ENCODE assay signal across 8 mouse cellular contexts in the genomic region with DNA sequence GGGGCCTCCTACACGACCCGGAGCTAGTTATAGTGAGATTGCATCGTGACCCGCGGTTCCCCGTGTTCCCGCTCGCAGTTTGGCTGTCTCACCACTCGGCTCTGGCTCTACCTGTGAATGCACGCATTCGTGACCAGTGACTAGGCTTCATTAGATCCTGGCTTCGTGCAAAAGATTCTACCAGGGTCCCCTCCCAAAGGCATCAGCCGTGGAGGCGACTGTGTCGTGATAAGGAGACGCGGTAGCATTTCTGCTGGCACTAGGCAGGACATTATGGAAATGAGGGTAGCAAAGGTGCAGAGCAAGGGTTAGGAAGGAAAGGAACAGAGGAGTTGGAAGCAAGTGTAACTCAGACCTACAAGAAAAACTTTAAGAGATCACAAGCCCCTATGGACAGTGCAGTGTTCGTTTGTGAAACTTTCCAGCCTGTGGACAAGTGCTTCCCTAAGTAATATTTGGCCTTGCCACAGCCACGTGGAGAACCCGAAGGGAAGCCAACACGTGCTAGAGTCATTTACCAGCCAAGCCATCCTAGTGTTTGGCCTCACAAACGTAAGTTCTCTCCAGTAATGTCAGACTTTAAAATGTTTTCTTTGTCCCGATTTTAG. TPM values are rescaled to one million over a fixed set of nuclear protein-coding genes. Genes with fewer than 3 reads are reported as not detected.
DNase-seq lines count a peak whose midpoint lies in the region; ATAC-seq and TF ChIP-seq lines count a peak whose summit lies in the region.

No protein-coding gene starts in this region.

- ATAC-seq in erythroblast, adult 5-6 weeks (replicated peaks; ENCODE audit: low FRiP score, poor library complexity, severe bottlenecking) = no peak; the same call in 1 of the 2 replicates
- ATAC-seq in embryonic facial prominence, embryonic 13.5 days (ENCODE audit: insufficient number of reproducible peaks, insufficient read depth, low FRiP score, low TSS enrichment, low read depth) = peak; percentile 1; the same call in 1 of the 2 replicates
- ATAC-seq in hindbrain, embryonic 12.5 days (ENCODE audit: low FRiP score) = peak; percentile 17
- ATAC-seq in liver, embryonic 16.5 days (ENCODE audit: low read depth) = peak; percentile 13
- no peak for ATAC-seq in stomach, embryonic 16.5 days (ENCODE audit: insufficient read depth, low FRiP score)

- no peak for DNase-seq in layer of hippocampus, adult 9-11 months

- H3K4me3 ChIP-seq in erythroblast, embryonic 14.5 days (replicated peaks) = peak overlapping the region; percentile 84
- peak overlapping the region; percentile 90 for H3K4me3 ChIP-seq in E14TG2a.4 (replicated peaks; ENCODE audit: low read length)
- peak overlapping the region; percentile 57 for H3K4me3 ChIP-seq in embryonic facial prominence, embryonic 13.5 days
- H3K4me3 ChIP-seq in hindbrain, embryonic 12.5 days = peak overlapping the region; percentile 50
- H3K4me3 ChIP-seq in liver, embryonic 16.5 days (ENCODE audit: low read depth, low read length) = peak overlapping the region; percentile 72
- peak overlapping the region; percentile 64 for H3K4me3 ChIP-seq in stomach, embryonic 16.5 days (replicated peaks; ENCODE audit: low read length)

- H3K9me3 ChIP-seq in erythroblast, embryonic 14.5 days (ENCODE audit: control insufficient read depth, low read length) = peaks cover 7% of the 10 kb centered on the region; the same call in 1 of the 2 replicates
- no peaks in the 10 kb centered on the region for H3K9me3 ChIP-seq in E14TG2a.4 (ENCODE audit: low read length)
- H3K9me3 ChIP-seq in embryonic facial prominence, embryonic 13.5 days = no peaks in the 10 kb centered on the region
- H3K9me3 ChIP-seq in hindbrain, embryonic 12.5 days (replicated peaks) = no peaks in the 10 kb centered on the region
- no peaks in the 10 kb centered on the region for H3K9me3 ChIP-seq in liver, embryonic 16.5 days (replicated peaks; ENCODE audit: control insufficient read depth, low read length)
- no peaks in the 10 kb centered on the region for H3K9me3 ChIP-seq in stomach, embryonic 16.5 days (replicated peaks; ENCODE audit: control insufficient read depth, low read length)

- H3K36me3 ChIP-seq in erythroblast, embryonic 14.5 days (ENCODE audit: control insufficient read depth) = peaks cover 34% of the 10 kb centered on the region
- peaks cover 40% of the 10 kb centered on the region for H3K36me3 ChIP-seq in E14TG2a.4 (ENCODE audit: insufficient read depth, low read length)
- peaks cover 12% of the 10 kb centered on the region for H3K36me3 ChIP-seq in embryonic facial prominence, embryonic 13.5 days
- H3K36me3 ChIP-seq in hindbrain, embryonic 12.5 days = peaks cover 6% of the 10 kb centered on the region; the same call in 1 of the 2 replicates
- peaks cover 3% of the 10 kb centered on the region; the same call in 1 of the 2 replicates for H3K36me3 ChIP-seq in liver, embryonic 16.5 days (ENCODE audit: control insufficient read depth, insufficient read depth)
- H3K36me3 ChIP-seq in stomach, embryonic 16.5 days (ENCODE audit: control insufficient read depth, insufficient read depth, low read length) = peaks cover 2% of the 10 kb centered on the region; the same call in 1 of the 2 replicates

- no peaks in the 10 kb centered on the region for H3K27me3 ChIP-seq in erythroblast, embryonic 14.5 days (ENCODE audit: control insufficient read depth)
- H3K27me3 ChIP-seq in E14TG2a.4 (ENCODE audit: insufficient read depth, low read length) = no peaks in the 10 kb centered on the region
- H3K27me3 ChIP-seq in embryonic facial prominence, embryonic 13.5 days = no peaks in the 10 kb centered on the region
- no peaks in the 10 kb centered on the region for H3K27me3 ChIP-seq in hindbrain, embryonic 12.5 days
- H3K27me3 ChIP-seq in liver, embryonic 16.5 days (ENCODE audit: control insufficient read depth, insufficient read depth, low read depth, low read length) = no peaks in the 10 kb centered on the region
- H3K27me3 ChIP-seq in stomach, embryonic 16.5 days (ENCODE audit: control insufficient read depth, insufficient read depth, low read length) = no peaks in the 10 kb centered on the region

- peak overlapping the region; percentile 60 for H3K4me2 ChIP-seq in embryonic facial prominence, embryonic 13.5 days
- peak overlapping the region; percentile 55 for H3K4me2 ChIP-seq in hindbrain, embryonic 12.5 days (replicated peaks)
- peak overlapping the region; percentile 78 for H3K4me2 ChIP-seq in liver, embryonic 16.5 days (ENCODE audit: low read depth, low read length)
- H3K4me2 ChIP-seq in stomach, embryonic 16.5 days (ENCODE audit: low read depth, low read length) = peak overlapping the region; percentile 58

- H3K27ac ChIP-seq in embryonic facial prominence, embryonic 13.5 days = peak overlapping the region; percentile 73; the same call in 1 of the 2 replicates
- no peak overlapping the region; the same call in 1 of the 2 replicates for H3K27ac ChIP-seq in hindbrain, embryonic 12.5 days
- H3K27ac ChIP-seq in liver, embryonic 16.5 days (ENCODE audit: low read length) = peak overlapping the region; percentile 80
- H3K27ac ChIP-seq in stomach, embryonic 16.5 days (ENCODE audit: low read length) = peak overlapping the region; percentile 71

- TF ChIP-seq CTCF in E14TG2a.4 (conservative IDR thresholded peaks at IDR 0.05; ENCODE audit: low read length) = no peak

- peaks cover 19% of the 10 kb centered on the region for H3K4me1 ChIP-seq in erythroblast, embryonic 14.5 days (ENCODE audit: control insufficient read depth)
- H3K4me1 ChIP-seq in E14TG2a.4 (replicated peaks; ENCODE audit: low read depth, low read length) = peaks cover 21% of the 10 kb centered on the region
- H3K4me1 ChIP-seq in embryonic facial prominence, embryonic 13.5 days = no peaks in the 10 kb centered on the region
- H3K4me1 ChIP-seq in hindbrain, embryonic 12.5 days = 0 out of 2 replicates have a peak, but pooled peaks cover 3% of the 10 kb centered on the region
- H3K4me1 ChIP-seq in liver, embryonic 16.5 days (ENCODE audit: control insufficient read depth, low read depth, low read length) = no peaks in the 10 kb centered on the region
- no peaks in the 10 kb centered on the region for H3K4me1 ChIP-seq in stomach, embryonic 16.5 days (ENCODE audit: control insufficient read depth, insufficient read depth, low read length)

- 20% methylated on average over 23 of the region's 23 CpGs for WGBS in embryonic facial prominence, embryonic 13.5 days
- WGBS in hindbrain, embryonic 12.5 days = 24% methylated on average over 23 of the region's 23 CpGs
- WGBS in liver, embryonic 16.5 days (ENCODE audit: insufficient replicate concordance) = 23% methylated on average over 23 of the region's 23 CpGs
- 19% methylated on average over 23 of the region's 23 CpGs for WGBS in stomach, embryonic 16.5 days

- peak overlapping the region; percentile 73 for H3K9ac ChIP-seq in embryonic facial prominence, embryonic 13.5 days
- H3K9ac ChIP-seq in hindbrain, embryonic 12.5 days = peak overlapping the region; percentile 59
- peak overlapping the region; percentile 70 for H3K9ac ChIP-seq in liver, embryonic 16.5 days (ENCODE audit: low read depth, low read length)
- H3K9ac ChIP-seq in stomach, embryonic 16.5 days (ENCODE audit: low read length) = peak overlapping the region; percentile 74

RNA-seq across cellular contexts. Expression of a gene that starts 0.6 kb away (rescaled TPM):
- polyA plus RNA-seq in erythroblast, embryonic 14.5 days (2012) = 0.63 and 1.1 TPM in 2 replicates
- total RNA-seq in erythroblast, adult 5-6 weeks (2015; ENCODE audit: low replicate concordance) = 30.6 and 34.5 TPM in 2 replicates
- 64.7 and 81.0 TPM in 2 replicates for total RNA-seq in erythroblast, adult 5-6 weeks (2017; ENCODE audit: low replicate concordance)
- 149 and 158 TPM in 2 replicates for polyA plus RNA-seq in embryonic facial prominence, embryonic 13.5 days (2015; fragmentation: Nextera tagmentation; extraction: Ambion mirVana)
- polyA plus RNA-seq in hindbrain, embryonic 12.5 days (2016; fragmentation: Nextera tagmentation; extraction: Ambion mirVana) = 79.3 and 82.7 TPM in 2 replicates
- 60.2 and 67.1 TPM in 2 replicates for polyA plus RNA-seq in liver, embryonic 16.5 days (2015; fragmentation: Nextera tagmentation; extraction: Ambion mirVana)
- 98.7 and 111 TPM in 2 replicates for polyA plus RNA-seq in stomach, embryonic 16.5 days (2015; fragmentation: Nextera tagmentation; extraction: Ambion mirVana)

RNA-seq across cellular contexts. Expression of a gene that starts 11.0 kb away (rescaled TPM):
- polyA plus RNA-seq in erythroblast, embryonic 14.5 days (2012) = 0.06 TPM in 1 of 2 replicates, not detected in the other
- total RNA-seq in erythroblast, adult 5-6 weeks (2015; ENCODE audit: low replicate concordance) = 15.0 and 24.4 TPM in 2 replicates
- 9.6 and 9.8 TPM in 2 replicates for total RNA-seq in erythroblast, adult 5-6 weeks (2017; ENCODE audit: low replicate concordance)
- polyA plus RNA-seq in embryonic facial prominence, embryonic 13.5 days (2015; fragmentation: Nextera tagmentation; extraction: Ambion mirVana) = 1.5 and 2.0 TPM in 2 replicates
- polyA plus RNA-seq in hindbrain, embryonic 12.5 days (2016; fragmentation: Nextera tagmentation; extraction: Ambion mirVana) = 1.2 and 1.7 TPM in 2 replicates
- polyA plus RNA-seq in liver, embryonic 16.5 days (2015; fragmentation: Nextera tagmentation; extraction: Ambion mirVana) = 1.4 TPM in 2 replicates
- 3.4 TPM in 2 replicates for polyA plus RNA-seq in stomach, embryonic 16.5 days (2015; fragmentation: Nextera tagmentation; extraction: Ambion mirVana)

RNA-seq across cellular contexts. Expression of a gene that starts 34.5 kb away (rescaled TPM):
- polyA plus RNA-seq in erythroblast, embryonic 14.5 days (2012) = 5.3 and 6.7 TPM in 2 replicates
- total RNA-seq in erythroblast, adult 5-6 weeks (2015; ENCODE audit: low replicate concordance) = 310 and 311 TPM in 2 replicates
- total RNA-seq in erythroblast, adult 5-6 weeks (2017; ENCODE audit: low replicate concordance) = 386 and 717 TPM in 2 replicates
- 50.2 and 52.9 TPM in 2 replicates for polyA plus RNA-seq in embryonic facial prominence, embryonic 13.5 days (2015; fragmentation: Nextera tagmentation; extraction: Ambion mirVana)
- 27.2 and 28.7 TPM in 2 replicates for polyA plus RNA-seq in hindbrain, embryonic 12.5 days (2016; fragmentation: Nextera tagmentation; extraction: Ambion mirVana)
- polyA plus RNA-seq in liver, embryonic 16.5 days (2015; fragmentation: Nextera tagmentation; extraction: Ambion mirVana) = 155 and 158 TPM in 2 replicates
- 89.1 and 89.9 TPM in 2 replicates for polyA plus RNA-seq in stomach, embryonic 16.5 days (2015; fragmentation: Nextera tagmentation; extraction: Ambion mirVana)

Comparison
In these comparisons a context has a peak if more than half of its experiments do, and no peak if none do; other contexts are left out.
1. ATAC-seq: peak in embryonic facial prominence, embryonic 13.5 days (single experiment), hindbrain, embryonic 12.5 days (single experiment) and liver, embryonic 16.5 days (single experiment); none in erythroblast, adult 5-6 weeks (single experiment) and stomach, embryonic 16.5 days (single experiment).
2. RNA of a gene that starts 0.6 kb away (polyA plus RNA-seq): 149 to 158 TPM in embryonic facial prominence, embryonic 13.5 days, 98.7 to 111 TPM in stomach, embryonic 16.5 days, 79.3 to 82.7 TPM in hindbrain, embryonic 12.5 days and 60.2 to 67.1 TPM in liver, embryonic 16.5 days; 0.63 to 1.1 TPM in erythroblast, embryonic 14.5 days; every median in the first group is over 10 times any median in the second.
3. Peak in every context shown above with its lines, with median percentiles within 50 percentile points of each other: H3K4me3 ChIP-seq, H3K4me2 ChIP-seq and H3K9ac ChIP-seq.